Mouse (Mus musculus) stomach, embryonic 16.5 days (tissue): ENCODE results near the gene Il33. TPM values are rescaled to one million over a fixed set of nuclear protein-coding genes. Genes with fewer than 3 reads are reported as not detected.
A peak's percentile ranks its signal among the peaks of the same experiment; 100 is the strongest.
"Not testable (repeated sequence)": the region's sequence is repeated elsewhere in the genome, so short reads cannot be mapped to it uniquely, and the experiment has no call there.

ENCODE experiments used
- ATAC-seq: fragments of 200-750 bp; cut with Nextera tagmentation; 2 replicates; pipeline ENCODE4 v1.8.0; 2017; ENCODE audit warnings: moderate number of reproducible peaks, moderate TSS enrichment; ENCODE audit not compliant: insufficient read depth, low FRiP score
- H3K27ac ChIP-seq: fragments of 300-500 bp; sonication (generic); 2 replicates; pipeline ENCODE4 v1.5.1; 2014; ENCODE audit warnings: low read length
- H3K27me3 ChIP-seq: fragments of 300-500 bp; sonication (generic); 2 replicates; pipeline ENCODE4 v1.6.1; 2014; ENCODE audit warnings: low read length, control low read depth, mixed read lengths; ENCODE audit not compliant: control insufficient read depth, insufficient read depth
- H3K36me3 ChIP-seq: fragments of 300-500 bp; sonication (generic); 2 replicates; pipeline ENCODE4 v1.6.1; 2014; ENCODE audit warnings: low read length; ENCODE audit not compliant: control insufficient read depth, insufficient read depth
- H3K4me1 ChIP-seq: fragments of 300-500 bp; sonication (generic); 2 replicates; pipeline ENCODE4 v1.6.1; 2014; ENCODE audit warnings: low read length, control low read depth, mixed read lengths; ENCODE audit not compliant: control insufficient read depth, insufficient read depth
- H3K4me2 ChIP-seq: fragments of 300-500 bp; sonication (generic); 2 replicates; pipeline ENCODE4 v1.6.1; 2014; ENCODE audit warnings: low read depth, low read length, mixed read lengths
- H3K4me3 ChIP-seq: fragments of 300-500 bp; sonication (generic); replicated peaks from 2 replicates; pipeline ENCODE4 v1.5.1; 2014; ENCODE audit warnings: mild to moderate bottlenecking, low read length
- H3K9ac ChIP-seq: fragments of 300-500 bp; sonication (generic); 2 replicates; pipeline ENCODE4 v1.6.1; 2014; ENCODE audit warnings: low read length
- H3K9me3 ChIP-seq: fragments of 300-500 bp; sonication (generic); replicated peaks from 2 replicates; pipeline ENCODE4 v1.6.1; 2016; ENCODE audit warnings: low read length, control low read depth; ENCODE audit not compliant: control insufficient read depth
- WGBS: fragments of 180-500 bp; shearing (Covaris S2); extraction: QIAGEN DNeasy Blood & Tissue Kit; methylation state at CpG from one replicate; pipeline ENCODE4 v1.1.7; 2014; 5-methylcytosine and 5-hydroxymethylcytosine counted together
- polyA plus RNA-seq: library from polyadenylated mRNA; unstranded; fragments of >200 nt; fragmentation: Nextera tagmentation; extraction: Ambion mirVana; gene quantifications from 2 replicates; pipeline ENCODE4 v1.2.1, GENCODE M21; 2015

Il33 gene
- polyA plus RNA-seq, 1 experiment from 2014 or later = 15.0 TPM

- 70% methylated on average over 5 of the region's 5 CpGs for WGBS
- H3K27me3 ChIP-seq = no peaks in the 10 kb centered on the region
Observed at GRCm38 (mm10) chr19:29917421-29917820, 7.5 kb upstream of the Il33 start.

DNA sequence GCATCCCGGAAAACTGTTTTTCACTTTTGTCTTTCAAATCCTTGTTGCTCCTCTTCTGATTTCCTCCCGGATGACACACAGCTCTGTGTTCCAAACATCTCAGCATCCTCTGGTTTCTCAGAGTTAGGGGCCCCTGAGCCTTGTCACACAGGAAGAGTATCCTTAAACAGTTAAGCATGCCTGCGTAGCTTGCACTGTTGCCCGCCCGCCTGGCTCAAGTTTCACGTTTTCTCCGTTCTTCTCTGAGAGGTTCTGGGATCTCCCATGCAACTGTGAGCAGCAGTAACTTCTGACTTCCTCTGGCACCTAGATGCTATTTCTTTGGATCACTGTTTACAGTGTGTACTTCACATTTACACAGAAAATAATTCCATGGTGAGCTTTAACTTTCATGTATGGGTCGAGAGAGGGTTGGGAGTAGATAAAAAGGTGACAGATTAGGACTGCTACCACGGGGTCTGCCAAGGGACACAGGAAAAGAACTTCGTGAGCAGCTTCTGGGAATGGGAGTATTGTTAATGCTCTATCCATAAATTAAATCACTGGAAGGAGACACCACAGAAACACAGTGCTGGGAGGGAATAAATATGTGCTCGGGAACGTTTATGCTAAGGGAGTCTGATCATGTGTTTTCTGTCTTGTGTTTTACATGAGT is 1.3 kb downstream of the Il33 start:
- peak overlapping the region; percentile 32 for H3K4me2 ChIP-seq
- ATAC-seq = peak; percentile 54; the same call in 1 of the 2 replicates
- H3K4me3 ChIP-seq = peak overlapping the region; percentile 13
- H3K9me3 ChIP-seq = no peaks in the 10 kb centered on the region
- no peaks in the 10 kb centered on the region for H3K36me3 ChIP-seq
- H3K27me3 ChIP-seq = no peaks in the 10 kb centered on the region
- H3K4me1 ChIP-seq = peaks cover 21% of the 10 kb centered on the region
- H3K27ac ChIP-seq = peak overlapping the region; percentile 62
- 20% methylated on average over 12 of the region's 12 CpGs for WGBS
- H3K9ac ChIP-seq = no peak overlapping the region

More at GRCm38 (mm10) chr19:29917421-29917820, 7.5 kb upstream of the Il33 start:
- H3K9ac ChIP-seq = no peak overlapping the region
- no peak overlapping the region for H3K4me3 ChIP-seq
- H3K27ac ChIP-seq = no peak overlapping the region
- H3K4me2 ChIP-seq = no peak overlapping the region
- ATAC-seq = no peak
- no peaks in the 10 kb centered on the region for H3K36me3 ChIP-seq
- H3K4me1 ChIP-seq = no peaks in the 10 kb centered on the region
- H3K9me3 ChIP-seq = no peaks in the 10 kb centered on the region

GRCm38 (mm10) chr19:29930296-29930695 is 5.4 kb downstream of the Il33 start:
- Histone ChIP-seq H3K27me3 (no peaks in the 10 kb centered on the region), H3K9ac (no peak overlapping the region), H3K27ac (no peak overlapping the region), H3K4me1 (peaks cover 14% of the 10 kb centered on the region), H3K4me2 (no peak overlapping the region), H3K36me3 (no peaks in the 10 kb centered on the region), H3K4me3 (no peak overlapping the region), H3K9me3 (no peaks in the 10 kb centered on the region)
- 65% methylated on average over 5 of the region's 5 CpGs for WGBS
- no peak for ATAC-seq

DNA sequence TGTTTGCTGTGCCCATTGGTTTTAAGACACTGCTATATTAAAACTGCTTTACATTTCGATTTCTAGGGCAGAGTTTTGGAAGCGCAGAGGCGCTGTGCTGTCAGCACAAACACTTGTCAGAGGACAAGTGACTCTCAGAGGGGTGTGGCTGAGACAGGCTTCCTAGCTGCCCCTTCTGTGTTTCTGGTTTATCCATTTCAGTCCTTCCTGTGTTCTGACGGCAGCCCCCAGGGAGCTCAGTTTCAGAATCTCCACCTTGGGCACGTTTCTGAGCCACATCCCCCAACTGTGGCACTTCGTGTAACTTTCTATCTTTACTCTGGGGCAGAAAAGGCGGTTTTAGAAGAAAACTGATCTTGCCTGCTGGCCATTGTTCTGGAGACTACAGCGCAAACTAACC is 12.5 kb downstream of the Il33 start:
- H3K4me1 ChIP-seq = no peaks in the 10 kb centered on the region
- H3K27ac ChIP-seq = no peak overlapping the region
- 40% methylated on average over 8 of the region's 8 CpGs for WGBS
- no peak for ATAC-seq
- no peak overlapping the region for H3K9ac ChIP-seq
- no peaks in the 10 kb centered on the region for H3K27me3 ChIP-seq
- H3K9me3 ChIP-seq = no peaks in the 10 kb centered on the region
- H3K4me2 ChIP-seq = no peak overlapping the region; the same call in 1 of the 2 replicates
- H3K36me3 ChIP-seq = no peaks in the 10 kb centered on the region
- no peak overlapping the region for H3K4me3 ChIP-seq

DNA sequence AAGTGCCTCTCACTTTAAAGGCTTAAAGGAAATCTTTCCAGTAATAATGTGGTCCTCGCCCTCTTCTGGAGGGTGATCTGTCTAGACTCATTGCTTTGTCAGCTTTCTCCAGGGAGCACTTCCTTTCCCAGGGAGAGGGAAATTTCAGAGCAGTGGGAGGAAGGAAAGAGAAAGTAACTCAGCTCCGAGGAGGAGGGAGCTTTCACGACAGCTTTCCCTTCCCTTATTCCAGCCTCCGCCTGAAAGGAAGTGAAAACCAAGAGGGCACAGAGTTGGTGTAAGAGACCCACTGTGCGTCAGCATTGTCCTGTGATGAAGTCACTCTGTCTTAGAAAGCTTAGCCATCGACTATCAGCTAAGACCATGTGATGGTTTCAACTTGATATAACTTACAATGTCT is 15.3 kb downstream of the Il33 start:
- Histone ChIP-seq H3K4me2 (peak overlapping the region; percentile 10; the same call in 1 of the 2 replicates), H3K9ac (peak overlapping the region; percentile 11; the same call in 1 of the 2 replicates)
- ATAC-seq = no peak

GRCm38 (mm10) chr19:29941208-29941607 is 16.3 kb downstream of the Il33 start:
- H3K9me3 ChIP-seq = no peaks in the 10 kb centered on the region
- H3K27ac ChIP-seq = no peak overlapping the region
- H3K4me3 ChIP-seq = no peak overlapping the region
- no peak overlapping the region for H3K9ac ChIP-seq
- 75% methylated on average over 7 of the region's 7 CpGs for WGBS
- no peak for ATAC-seq
- 0 out of 2 replicates have a peak, but pooled peaks cover 5% of the 10 kb centered on the region for H3K4me1 ChIP-seq
- no peaks in the 10 kb centered on the region for H3K27me3 ChIP-seq
- H3K36me3 ChIP-seq = no peaks in the 10 kb centered on the region
- no peak overlapping the region for H3K4me2 ChIP-seq

More for the DNA sequence above, 15.3 kb downstream of the Il33 start:
- H3K27me3 ChIP-seq = no peaks in the 10 kb centered on the region
- no peaks in the 10 kb centered on the region for H3K4me1 ChIP-seq
- no peaks in the 10 kb centered on the region for H3K9me3 ChIP-seq
- peak overlapping the region; percentile 12; the same call in 1 of the 2 replicates for H3K4me3 ChIP-seq
- no peak overlapping the region for H3K27ac ChIP-seq
- no peaks in the 10 kb centered on the region for H3K36me3 ChIP-seq
- WGBS = 36% methylated on average over 6 of the region's 6 CpGs

DNA sequence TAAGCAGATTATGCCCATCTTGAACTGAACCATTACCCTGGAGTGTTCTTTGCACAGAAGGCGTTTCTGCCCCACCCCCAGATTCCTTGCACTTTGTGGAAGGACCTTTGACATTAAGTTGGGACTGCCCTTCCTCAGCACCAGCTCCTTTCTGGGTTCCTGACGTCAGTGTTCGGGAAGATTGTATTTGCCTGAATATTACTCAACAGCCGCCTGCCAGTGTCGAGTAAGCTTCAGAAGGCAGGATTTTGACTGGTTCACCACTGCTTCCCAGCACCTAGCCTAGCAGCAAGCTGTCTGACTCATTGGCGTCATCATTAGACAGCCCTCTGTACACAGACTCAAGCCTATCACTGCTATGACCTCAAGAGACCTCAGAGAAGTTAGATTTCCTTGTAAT is 17.4 kb downstream of the Il33 start:
- Histone ChIP-seq H3K27me3 (no peaks in the 10 kb centered on the region), H3K9ac (no peak overlapping the region), H3K36me3 (no peaks in the 10 kb centered on the region), H3K27ac (no peak overlapping the region), H3K4me2 (no peak overlapping the region), H3K4me1 (0 out of 2 replicates have a peak, but pooled peaks cover 5% of the 10 kb centered on the region), H3K9me3 (no peaks in the 10 kb centered on the region), H3K4me3 (no peak overlapping the region)
- ATAC-seq = peak; percentile 46; the same call in 1 of the 2 replicates
- WGBS = 73% methylated on average over 6 of the region's 6 CpGs

DNA sequence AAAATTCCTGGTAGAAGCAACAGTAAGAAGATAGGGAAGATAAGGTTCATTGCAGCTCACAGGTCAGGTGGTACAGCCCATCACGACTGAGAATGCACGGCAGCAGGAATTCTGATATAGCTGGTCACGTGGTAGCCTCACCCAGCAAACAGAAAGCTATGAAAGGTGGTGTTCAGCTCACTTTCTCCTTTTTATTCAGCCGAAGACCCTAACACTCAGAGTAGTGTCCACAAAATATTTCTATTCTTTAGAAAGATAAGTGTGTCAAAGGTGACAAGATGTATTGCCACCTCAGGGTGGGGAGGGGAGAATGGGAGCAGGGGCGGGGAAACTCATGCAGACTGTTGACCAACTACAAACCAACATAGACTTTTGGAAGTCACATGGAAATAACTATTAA is 19.5 kb downstream of the Il33 start:
- H3K4me3 ChIP-seq = no peak overlapping the region
- H3K4me1 ChIP-seq = 0 out of 2 replicates have a peak, but pooled peaks cover 5% of the 10 kb centered on the region
- H3K9ac ChIP-seq = no peak overlapping the region
- no peaks in the 10 kb centered on the region for H3K36me3 ChIP-seq
- no peak overlapping the region for H3K27ac ChIP-seq
- ATAC-seq = no peak
- no peak overlapping the region for H3K4me2 ChIP-seq
- H3K27me3 ChIP-seq = no peaks in the 10 kb centered on the region; the same call in 1 of the 2 replicates
- H3K9me3 ChIP-seq = no peaks in the 10 kb centered on the region
- WGBS = 71% methylated on average over 5 of the region's 5 CpGs

DNA sequence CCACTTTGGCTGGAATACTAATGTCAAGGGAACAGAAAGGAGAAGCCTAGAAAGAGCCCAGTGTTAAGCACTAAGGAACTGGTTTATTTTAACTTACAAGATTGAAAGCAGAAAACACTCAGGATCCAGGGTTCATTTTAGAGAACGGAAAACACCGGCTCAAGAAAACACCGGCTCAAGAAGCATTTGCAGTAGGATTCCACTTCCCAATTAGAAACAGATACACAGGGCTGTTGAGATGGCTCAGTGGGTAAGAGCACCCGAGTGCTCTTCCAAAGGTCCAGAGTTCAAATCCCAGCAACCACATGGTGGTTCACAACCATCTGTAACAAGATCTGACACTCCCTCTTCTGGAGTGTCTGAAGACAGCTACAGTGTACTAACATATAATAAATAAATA is 20.0 kb downstream of the Il33 start:
- H3K4me1 ChIP-seq, H3K4me3 ChIP-seq, H3K4me2 ChIP-seq, ATAC-seq, H3K9ac ChIP-seq, H3K27me3 ChIP-seq, H3K36me3 ChIP-seq, H3K27ac ChIP-seq, H3K9me3 ChIP-seq: not testable (repeated sequence)
- WGBS = 89% methylated on average over 4 of the region's 4 CpGs
